Mouse (Mus musculus) myocyte (in vitro differentiated cells): ENCODE data around the gene Fam83f. TPM values are rescaled to one million over a fixed set of nuclear protein-coding genes. Genes with fewer than 3 reads are reported as not detected.

Experiments used
- H3K27me3 ChIP-seq: one replicate; pipeline ENCODE4 v1.6.1; 2011; ENCODE audit not compliant: control insufficient read depth, insufficient read depth, insufficient read length
- H3K36me3 ChIP-seq: one replicate; pipeline ENCODE4 v1.6.1; 2011; ENCODE audit not compliant: control insufficient read depth, insufficient read depth
- H3K4me2 ChIP-seq: one replicate; pipeline ENCODE4 v1.6.1; 2011; ENCODE audit warnings: low read depth, control low read depth
- H3K4me3 ChIP-seq: one replicate; pipeline ENCODE4 v1.5.1; 2011; ENCODE audit warnings: mild to moderate bottlenecking, control low read depth, moderate library complexity
- H3K79me2 ChIP-seq: one replicate; pipeline ENCODE4 v1.6.1; 2011; ENCODE audit not compliant: control insufficient read depth, insufficient read depth
- H3ac ChIP-seq: one replicate; pipeline ENCODE4 v1.6.1; 2011; ENCODE audit not compliant: control insufficient read depth, insufficient read length
- CEBPB ChIP-seq: IDR thresholded peaks from 2 replicates; pipeline ENCODE4 v1.6.1; 2011; ENCODE audit warnings: mild to moderate bottlenecking, moderate library complexity; ENCODE audit not compliant: poor library complexity, insufficient read depth, severe bottlenecking
- E2F4 ChIP-seq: IDR thresholded peaks from one replicate; pipeline ENCODE4 v1.6.1; 2011; ENCODE audit warnings: mild to moderate bottlenecking, control low read depth, moderate library complexity; ENCODE audit not compliant: insufficient read depth
- MAX ChIP-seq: IDR thresholded peaks from one replicate; pipeline ENCODE4 v1.6.1; 2011; ENCODE audit warnings: low read depth, mild to moderate bottlenecking, control low read depth
- MYOD1 ChIP-seq, 3 experiments: IDR thresholded peaks; one replicate each; pipeline ENCODE4 v1.6.1; 2011; ENCODE audit warnings: control low read depth in 2 of 3, low read depth in 2 of 3, mild to moderate bottlenecking in 2 of 3, moderate library complexity in 1 of 3; ENCODE audit not compliant: insufficient read length in 2 of 3, control insufficient read depth in 1 of 3
- MYOG ChIP-seq, 3 experiments: IDR thresholded peaks; one replicate each; pipeline ENCODE4 v1.6.1; 2011; ENCODE audit warnings: control low read depth in 2 of 3, low read depth in 2 of 3, mild to moderate bottlenecking in 2 of 3; ENCODE audit not compliant: insufficient read length in 2 of 3, control insufficient read depth in 1 of 3, insufficient read depth in 1 of 3
- POLR2A ChIP-seq: IDR thresholded peaks from one replicate; pipeline ENCODE4 v1.6.1; 2011; ENCODE audit warnings: low read depth, mild to moderate bottlenecking, control low read depth, moderate library complexity; ENCODE audit not compliant: insufficient read length
- POLR2AphosphoS2 ChIP-seq: IDR thresholded peaks from one replicate; pipeline ENCODE4 v1.6.1; 2011; ENCODE audit warnings: low read depth, control low read depth; ENCODE audit not compliant: insufficient read length
- REST ChIP-seq: IDR thresholded peaks from one replicate; pipeline ENCODE4 v1.6.1; 2011; ENCODE audit warnings: mild to moderate bottlenecking, control low read depth, moderate library complexity; ENCODE audit not compliant: insufficient read depth, insufficient read length
- SRF ChIP-seq: IDR thresholded peaks from one replicate; pipeline ENCODE4 v1.6.1; 2011; ENCODE audit warnings: low read depth; ENCODE audit not compliant: control insufficient read depth, insufficient read length
- TCF12 ChIP-seq: IDR thresholded peaks from one replicate; pipeline ENCODE4 v1.6.1; 2011; ENCODE audit warnings: mild to moderate bottlenecking, control low read depth; ENCODE audit not compliant: poor library complexity, insufficient read depth, severe bottlenecking
- TCF3 ChIP-seq: IDR thresholded peaks from one replicate; pipeline ENCODE4 v1.6.1; 2011; ENCODE audit warnings: low read depth, control low read depth; ENCODE audit not compliant: insufficient read length
- USF1 ChIP-seq: IDR thresholded peaks from one replicate; pipeline ENCODE4 v1.6.1; 2011; ENCODE audit warnings: low read depth, mild to moderate bottlenecking, control low read depth, moderate library complexity
- polyA plus RNA-seq: library from polyadenylated mRNA; unstranded; fragments of >200 nt; fragmentation: generic; extraction: Trizol; gene quantifications from one replicate; pipeline ENCODE4 v1.2.1, GENCODE M21; 2012; ENCODE audit warnings: missing spikeins

Fam83f gene
- polyA plus RNA-seq, 1 experiment = not detected

- H3K4me2 ChIP-seq = no peak overlapping the region
- TF ChIP-seq POLR2AphosphoS2 (no peak), TCF12 (no peak), TCF3 (no peak), USF1 (no peak), E2F4 (no peak), CEBPB (no peak), SRF (no peak), REST (no peak), MYOG (IDR thresholded peaks at IDR 0.05; ENCODE audit: control insufficient read depth in 1 of 3, insufficient read depth in 1 of 3, insufficient read length in 2 of 3, low read depth in 2 of 3) (no peak), MAX (no peak), MYOD1 (IDR thresholded peaks at IDR 0.05; ENCODE audit: control insufficient read depth in 1 of 3, insufficient read length in 2 of 3, low read depth in 2 of 3) (no peak), POLR2A (no peak)
Measured at GRCm38 (mm10) chr15:80664444-80664843, 7.2 kb upstream of the Fam83f start.

GRCm38 (mm10) chr15:80672810-80673209 lies 1.2 kb downstream of the Fam83f start:
- Histone ChIP-seq H3K36me3 (no peaks in the 10 kb centered on the region), H3K79me2 (no peaks in the 10 kb centered on the region), H3ac (no peak overlapping the region), H3K4me2 (no peak overlapping the region), H3K27me3 (no peaks in the 10 kb centered on the region), H3K4me3 (no peak overlapping the region)
- no peak for TF ChIP-seq USF1
- TF ChIP-seq POLR2AphosphoS2 = no peak
- TF ChIP-seq MYOG (IDR thresholded peaks at IDR 0.05; ENCODE audit: control insufficient read depth in 1 of 3, insufficient read depth in 1 of 3, insufficient read length in 2 of 3, low read depth in 2 of 3) = peak in 1 of 3 experiments; percentile 50
- no peak for TF ChIP-seq POLR2A
- TF ChIP-seq MYOD1 (IDR thresholded peaks at IDR 0.05; ENCODE audit: control insufficient read depth in 1 of 3, insufficient read length in 2 of 3, low read depth in 2 of 3) = peak in 1 of 3 experiments; percentile 5

More at GRCm38 (mm10) chr15:80664444-80664843, 7.2 kb upstream of the Fam83f start:
- Histone ChIP-seq H3K79me2 (no peaks in the 10 kb centered on the region), H3K27me3 (no peaks in the 10 kb centered on the region), H3K4me3 (no peak overlapping the region), H3K36me3 (no peaks in the 10 kb centered on the region), H3ac (no peak overlapping the region)

- TF ChIP-seq POLR2AphosphoS2 = no peak
- TF ChIP-seq MYOG (IDR thresholded peaks at IDR 0.05; ENCODE audit: control insufficient read depth in 1 of 3, insufficient read depth in 1 of 3, insufficient read length in 2 of 3, low read depth in 2 of 3) = no peak
- no peak for TF ChIP-seq E2F4
- TF ChIP-seq TCF12 = no peak
- TF ChIP-seq TCF3 = no peak
- no peak for TF ChIP-seq SRF
- no peak for TF ChIP-seq MAX
- TF ChIP-seq USF1 = no peak
- no peak for TF ChIP-seq MYOD1 (IDR thresholded peaks at IDR 0.05; ENCODE audit: control insufficient read depth in 1 of 3, insufficient read length in 2 of 3, low read depth in 2 of 3)
- TF ChIP-seq CEBPB = no peak
- no peak for TF ChIP-seq POLR2A
- TF ChIP-seq REST = no peak
- H3K4me3 ChIP-seq = no peak overlapping the region
- no peaks in the 10 kb centered on the region for H3K27me3 ChIP-seq
- H3K36me3 ChIP-seq = no peaks in the 10 kb centered on the region
- H3K4me2 ChIP-seq = no peak overlapping the region
- no peaks in the 10 kb centered on the region for H3K79me2 ChIP-seq
- H3ac ChIP-seq = no peak overlapping the region
Measured at GRCm38 (mm10) chr15:80673337-80674095, 1.9 kb downstream of the Fam83f start.

- Histone ChIP-seq H3ac (no peak overlapping the region), H3K27me3 (no peaks in the 10 kb centered on the region), H3K4me2 (no peak overlapping the region), H3K79me2 (no peaks in the 10 kb centered on the region), H3K36me3 (no peaks in the 10 kb centered on the region), H3K4me3 (no peak overlapping the region)
- TF ChIP-seq SRF (no peak), E2F4 (no peak), MYOD1 (IDR thresholded peaks at IDR 0.05; ENCODE audit: control insufficient read depth in 1 of 3, insufficient read length in 2 of 3, low read depth in 2 of 3) (no peak), MYOG (IDR thresholded peaks at IDR 0.05; ENCODE audit: control insufficient read depth in 1 of 3, insufficient read depth in 1 of 3, insufficient read length in 2 of 3, low read depth in 2 of 3) (no peak), USF1 (no peak), TCF3 (no peak), POLR2AphosphoS2 (no peak), REST (no peak), POLR2A (no peak), MAX (no peak), TCF12 (no peak), CEBPB (no peak)
Measured at GRCm38 (mm10) chr15:80674700-80675099, 3.1 kb downstream of the Fam83f start.
